Mouse (Mus musculus) cerebellum, adult 2 months (tissue): ENCODE measurements around the gene Pask.

Source experiments
- CTCF ChIP-seq: fragments of 200-500 bp; IDR thresholded peaks from 2 replicates; pipeline ENCODE4 v1.5.1; 2011; ENCODE audit warnings: low read depth, mild to moderate bottlenecking, control low read depth, low read length, moderate library complexity, borderline replicate concordance; ENCODE audit not compliant: insufficient read depth
- POLR2A ChIP-seq: fragments of 200-500 bp; IDR thresholded peaks from 2 replicates; pipeline ENCODE4 v1.6.1; 2011; ENCODE audit warnings: low read length, control low read depth, borderline replicate concordance; ENCODE audit not compliant: insufficient read depth

DNA sequence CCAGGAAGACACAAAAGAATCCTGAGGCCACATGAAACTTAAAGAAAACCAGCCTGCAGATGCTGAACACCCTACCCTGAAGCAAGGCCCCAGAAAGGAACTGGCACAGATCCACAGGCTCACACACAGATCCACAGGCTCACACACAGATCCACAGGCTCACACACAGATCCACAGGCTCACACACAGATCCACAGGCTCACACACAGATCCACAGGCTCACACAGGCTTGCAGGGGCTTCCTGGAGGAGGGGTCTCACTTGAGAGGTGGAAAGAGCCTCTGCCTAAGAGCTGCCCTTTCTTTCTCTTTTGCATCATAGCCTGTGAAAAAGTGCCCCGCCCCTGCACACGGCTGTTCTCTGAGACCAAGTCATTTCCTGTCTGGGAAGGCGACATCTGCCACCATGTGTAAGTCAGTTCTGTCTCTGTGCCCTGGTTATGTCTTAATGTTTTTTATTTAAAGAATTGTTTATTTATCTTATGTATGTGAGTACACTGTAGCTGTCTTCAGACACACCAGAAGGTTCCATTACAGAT lies 53.5 kb downstream of the Pask start:
- TF ChIP-seq CTCF (no peak), POLR2A (no peak)
